Mouse (Mus musculus): Measurements from ENCODE around the gene Nlrc5. TPM values are rescaled to one million over a fixed set of nuclear protein-coding genes. Genes with fewer than 3 reads are reported as not detected.

Nlrc5 gene
- total RNA-seq, 2 experiments from 2014 or later: 3.1 to 4.6 TPM

GRCm38 (mm10) chr8:94561256-94561655 lies 127.1 kb downstream of the Nlrc5 start:
- no peak for DNase-seq (ENCODE audit: low spot score in 2 of 2)

- DNase-seq (ENCODE audit: low spot score in 2 of 2): no peak
Observed at GRCm38 (mm10) chr8:94564421-94564820, 130.3 kb downstream of the Nlrc5 start.

GRCm38 (mm10) chr8:94566033-94566432 lies 131.9 kb downstream of the Nlrc5 start:
- DNase-seq (ENCODE audit: low spot score in 2 of 2): no peak

- DNase-seq (ENCODE audit: low spot score in 2 of 2): no peak
Observed at GRCm38 (mm10) chr8:94566446-94567158, 132.4 kb downstream of the Nlrc5 start.

GRCm38 (mm10) chr8:94567159-94567849 lies 133.1 kb downstream of the Nlrc5 start:
- no peak for DNase-seq (ENCODE audit: low spot score in 2 of 2)

- DNase-seq (ENCODE audit: low spot score in 2 of 2): no peak
Observed at GRCm38 (mm10) chr8:94568098-94568497, 133.9 kb downstream of the Nlrc5 start.

GRCm38 (mm10) chr8:94569419-94569818 lies 135.3 kb downstream of the Nlrc5 start:
- no peak for DNase-seq (ENCODE audit: low spot score in 2 of 2)

- no peak for DNase-seq (ENCODE audit: low spot score in 2 of 2)
Observed at GRCm38 (mm10) chr8:94571896-94572295, 137.7 kb downstream of the Nlrc5 start.

- DNase-seq (ENCODE audit: low spot score in 2 of 2): no peak
Observed at GRCm38 (mm10) chr8:94574159-94574907, 140.2 kb downstream of the Nlrc5 start.

GRCm38 (mm10) chr8:94575148-94575547 lies 141.0 kb downstream of the Nlrc5 start:
- no peak for DNase-seq (ENCODE audit: low spot score in 2 of 2)

Small RNAs within 50 kb of the gene (microRNA-seq; reads per million reads assigned to microRNA genes)
- gene Mir7072: not detected

Other genes with a start within 250 kb of the Nlrc5 start
- 10 to 100 TPM; 33.3 to 33.8 TPM for gene Nup93, start 219.8 kb upstream of the Nlrc5 start, total RNA-seq (2021)
- gene Slc12a3, start 105.2 kb upstream of the Nlrc5 start, total RNA-seq (2021): 10 to 100 TPM in 1 of 2 experiments, 1 to 10 TPM in 1; 1.0 to 29.0 TPM
- 10 to 100 TPM; 65.5 to 75.2 TPM for gene Herpud1, start 47.9 kb upstream of the Nlrc5 start, total RNA-seq (2021)
- gene Cpne2, start 98.6 kb downstream of the Nlrc5 start, total RNA-seq (2021): 10 to 100 TPM; 18.1 to 20.4 TPM
- 10 to 100 TPM; 26.2 to 26.7 TPM for gene Rspry1, start 167.6 kb downstream of the Nlrc5 start, total RNA-seq (2021)
- 10 to 100 TPM; 43.8 to 50.1 TPM for gene Fam192a, start 167.6 kb downstream of the Nlrc5 start, total RNA-seq (2021)
- 100 to 1,000 TPM; 101 to 111 TPM for gene Arl2bp, start 232.2 kb downstream of the Nlrc5 start, total RNA-seq (2021)

All from adrenal gland, postnatal 4 days (tissue).